Mouse (Mus musculus): ENCODE measurements around the gene Adamts15.

DNA sequence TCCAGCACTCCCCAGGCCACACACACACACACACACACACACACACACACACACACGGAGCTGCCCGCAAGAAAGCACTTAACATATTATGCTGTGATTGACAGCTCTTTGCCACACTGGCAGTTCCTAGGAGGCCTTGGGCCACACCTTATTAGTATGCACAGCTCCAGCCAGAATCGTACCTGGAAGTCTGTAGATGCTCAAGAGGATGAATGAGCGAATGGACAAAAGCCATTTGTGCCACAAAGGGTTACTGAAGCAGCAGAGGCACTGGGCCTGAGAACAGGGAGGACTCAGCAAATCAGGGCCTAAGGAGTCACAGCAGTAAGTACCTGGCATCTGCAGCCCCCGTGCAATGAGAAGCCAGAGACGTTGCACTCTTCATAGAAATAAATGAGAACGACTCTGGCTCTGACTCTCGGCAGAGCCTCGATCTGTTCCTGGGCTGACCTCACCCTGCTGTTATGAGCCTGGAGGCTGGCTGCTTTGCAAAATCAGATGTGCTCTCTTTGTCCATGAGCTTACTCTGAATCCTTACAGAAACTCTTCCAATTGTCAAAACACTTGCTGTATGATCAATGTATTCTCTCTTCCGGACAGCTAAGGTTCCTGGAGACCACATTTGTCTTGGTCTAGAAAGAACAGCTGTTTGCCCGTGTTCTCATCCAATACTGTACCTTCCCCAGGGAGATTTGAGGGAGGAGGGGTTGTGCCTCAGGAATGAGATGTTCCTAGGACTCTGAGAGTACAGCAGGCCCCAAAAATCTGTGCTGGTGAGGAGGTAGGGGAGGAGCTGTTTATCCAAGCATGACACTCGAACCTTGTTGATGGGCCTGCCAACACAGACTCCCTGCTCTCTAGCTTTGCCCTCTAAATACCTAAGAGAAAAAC lies 3.5 kb downstream of the Adamts15 start:
- TF ChIP-seq CTCF (IDR thresholded peaks at IDR 0.05; ENCODE audit: low read depth, low read length) = no peak
- TF ChIP-seq GATA1 (IDR thresholded peaks at IDR 0.05; ENCODE audit: borderline replicate concordance, low read length) = no peak
- no peak for TF ChIP-seq TAL1 (conservative IDR thresholded peaks at IDR 0.05; ENCODE audit: low read depth, low read length)
- no peak for TF ChIP-seq POLR2AphosphoS5 (IDR thresholded peaks at IDR 0.05; ENCODE audit: insufficient replicate concordance, low read depth, low read length)
